Mouse (Mus musculus) hindbrain, embryonic 14.5 days (tissue): Measurements from ENCODE around the gene Slc9a6. TPM values are rescaled to one million over a fixed set of nuclear protein-coding genes. Genes with fewer than 3 reads are reported as not detected.

ENCODE experiments used
- ATAC-seq: fragments of 200-750 bp; cut with Nextera tagmentation; 2 replicates; pipeline ENCODE4 v1.8.0; 2017; ENCODE audit warnings: moderate number of reproducible peaks, mild to moderate bottlenecking, moderate TSS enrichment, moderate library complexity; ENCODE audit not compliant: low FRiP score
- DNase-seq: peaks from one replicate; pipeline ENCODE4 v3.0.0-alpha.2; 2015; ENCODE audit warnings: low spot score
- H3K27ac ChIP-seq: fragments of 300-500 bp; sonication (generic); 2 replicates; pipeline ENCODE4 v1.5.1; 2014; ENCODE audit warnings: mild to moderate bottlenecking, moderate library complexity
- H3K27me3 ChIP-seq: fragments of 300-500 bp; sonication (generic); 2 replicates; pipeline ENCODE4 v1.6.1; 2014; ENCODE audit warnings: mild to moderate bottlenecking, low read length, mixed read lengths; ENCODE audit not compliant: control insufficient read depth, insufficient read depth
- H3K36me3 ChIP-seq: fragments of 300-500 bp; sonication (generic); replicated peaks from 2 replicates; pipeline ENCODE4 v1.6.1; 2014; ENCODE audit not compliant: control insufficient read depth, insufficient read depth
- H3K4me1 ChIP-seq: fragments of 300-500 bp; sonication (generic); replicated peaks from 2 replicates; pipeline ENCODE4 v1.6.1; 2014; ENCODE audit warnings: antibody characterized with exemption, low read length, mixed read lengths; ENCODE audit not compliant: control insufficient read depth, insufficient read depth
- H3K4me2 ChIP-seq: fragments of 300-500 bp; sonication (generic); replicated peaks from 2 replicates; pipeline ENCODE4 v1.6.1; 2014; ENCODE audit warnings: mild to moderate bottlenecking, moderate library complexity
- H3K4me3 ChIP-seq: fragments of 300-500 bp; sonication (generic); replicated peaks from 2 replicates; pipeline ENCODE4 v1.5.1; 2014; ENCODE audit warnings: mild to moderate bottlenecking, low read length
- H3K9ac ChIP-seq: fragments of 300-500 bp; sonication (generic); 2 replicates; pipeline ENCODE4 v1.6.1; 2014
- H3K9me3 ChIP-seq: fragments of 300-500 bp; sonication (generic); 2 replicates; pipeline ENCODE4 v1.6.1; 2016; ENCODE audit warnings: low read length; ENCODE audit not compliant: control insufficient read depth
- WGBS: fragments of 180-500 bp; shearing (Covaris S2); extraction: QIAGEN DNeasy Blood & Tissue Kit; methylation state at CpG from one replicate; pipeline ENCODE4 v1.1.7; 2014; 5-methylcytosine and 5-hydroxymethylcytosine counted together
- microRNA-seq: library from miRNA; unstranded; fragments of <30 nt; microRNA quantifications from one replicate; pipeline ENCODE4, GENCODE M21; 2016
- polyA plus RNA-seq: library from polyadenylated mRNA; unstranded; fragments of >200 nt; fragmentation: Nextera tagmentation; extraction: Ambion mirVana; gene quantifications from 2 replicates; pipeline ENCODE4 v1.2.1, GENCODE M21; 2014

Slc9a6 gene
- polyA plus RNA-seq, 1 experiment from 2014 or later, result 53.3 TPM

- H3K9ac ChIP-seq, result no peak overlapping the region
Measured at GRCm38 (mm10) chrX:56708592-56709370, 99.2 kb downstream of the Slc9a6 start.

GRCm38 (mm10) chrX:56710522-56710921, 101.0 kb downstream of the Slc9a6 start:
- Histone ChIP-seq H3K27ac (no peak overlapping the region), H3K4me1 (no peaks in the 10 kb centered on the region), H3K4me3 (no peak overlapping the region), H3K9me3 (no peaks in the 10 kb centered on the region), H3K4me2 (no peak overlapping the region), H3K36me3 (no peaks in the 10 kb centered on the region), H3K9ac (no peak overlapping the region), H3K27me3 (no peaks in the 10 kb centered on the region)
- ATAC-seq, result no peak
- 95% methylated on average over 1 of the region's 1 CpGs for WGBS
- DNase-seq, result no peak

More at GRCm38 (mm10) chrX:56708592-56709370, 99.2 kb downstream of the Slc9a6 start:
- Histone ChIP-seq H3K4me2 (no peak overlapping the region), H3K27ac (no peak overlapping the region), H3K4me3 (no peak overlapping the region), H3K9me3 (no peaks in the 10 kb centered on the region), H3K27me3 (no peaks in the 10 kb centered on the region), H3K4me1 (no peaks in the 10 kb centered on the region), H3K36me3 (no peaks in the 10 kb centered on the region)
- 79% methylated on average over 6 of the region's 6 CpGs for WGBS
- no peak for DNase-seq
- ATAC-seq, result no peak

GRCm38 (mm10) chrX:56712666-56713065, 103.1 kb downstream of the Slc9a6 start:
- H3K4me3 ChIP-seq, result no peak overlapping the region
- ATAC-seq, result no peak
- no peak for DNase-seq
- 50% methylated on average over 1 of the region's 1 CpGs for WGBS
- no peaks in the 10 kb centered on the region for H3K36me3 ChIP-seq
- no peak overlapping the region for H3K4me2 ChIP-seq
- H3K9ac ChIP-seq, result no peak overlapping the region
- no peaks in the 10 kb centered on the region for H3K27me3 ChIP-seq
- no peaks in the 10 kb centered on the region for H3K9me3 ChIP-seq
- H3K4me1 ChIP-seq, result no peaks in the 10 kb centered on the region
- no peak overlapping the region for H3K27ac ChIP-seq

Small RNA genes within 50 kb of the gene (microRNA-seq; reads per million reads assigned to microRNA genes)
- not detected for gene Mir5116

Other genes starting within 250 kb of the Slc9a6 start
- 30.2 and 34.4 TPM in 2 replicates for gene Smim10l2a, start 235.2 kb upstream of the Slc9a6 start, polyA plus RNA-seq
- 1.1 and 1.9 TPM in 2 replicates for gene Gm2174, start 161.8 kb upstream of the Slc9a6 start, polyA plus RNA-seq
- 19.2 and 19.6 TPM in 2 replicates for gene Ints6l, start 154.9 kb upstream of the Slc9a6 start, polyA plus RNA-seq
- gene Gm10477, start 85.0 kb upstream of the Slc9a6 start, polyA plus RNA-seq, result not detected in 2 replicates
- gene Gm648, start 60.2 kb upstream of the Slc9a6 start, polyA plus RNA-seq, result not detected in 2 replicates
- 63.8 and 64.5 TPM in 2 replicates for gene Mmgt1, start 11.7 kb upstream of the Slc9a6 start, polyA plus RNA-seq
- 192 and 215 TPM in 2 replicates for gene Fhl1, start 122.0 kb downstream of the Slc9a6 start, polyA plus RNA-seq
- 0.60 and 0.72 TPM in 2 replicates for gene Map7d3, start 212.6 kb downstream of the Slc9a6 start, polyA plus RNA-seq